Mouse (Mus musculus) kidney, embryonic 14.5 days (tissue): ENCODE results near the gene Phc1. TPM values are rescaled to one million over a fixed set of nuclear protein-coding genes. Genes with fewer than 3 reads are reported as not detected.

ENCODE experiments used
- ATAC-seq: fragments of 200-750 bp; cut with Nextera tagmentation; 2 replicates; pipeline ENCODE4 v1.8.0; 2017; ENCODE audit warnings: moderate number of reproducible peaks, mild to moderate bottlenecking, moderate TSS enrichment, moderate library complexity; ENCODE audit not compliant: low FRiP score, low TSS enrichment
- H3K27ac ChIP-seq: fragments of 300-500 bp; sonication (generic); 2 replicates; pipeline ENCODE4 v1.5.1; 2014; ENCODE audit warnings: low read depth, mild to moderate bottlenecking, low read length, moderate library complexity, mixed read lengths
- H3K27me3 ChIP-seq: fragments of 300-500 bp; sonication (generic); 2 replicates; pipeline ENCODE4 v1.6.1; 2014; ENCODE audit warnings: mild to moderate bottlenecking, low read length; ENCODE audit not compliant: control insufficient read depth, insufficient read depth
- H3K36me3 ChIP-seq: fragments of 300-500 bp; sonication (generic); 2 replicates; pipeline ENCODE4 v1.6.1; 2014; ENCODE audit warnings: low read length, mixed read lengths; ENCODE audit not compliant: control insufficient read depth, insufficient read depth
- H3K4me1 ChIP-seq: fragments of 300-500 bp; sonication (generic); 2 replicates; pipeline ENCODE4 v1.6.1; 2014; ENCODE audit warnings: low read length, mixed read lengths; ENCODE audit not compliant: control insufficient read depth, insufficient read depth
- H3K4me2 ChIP-seq: fragments of 300-500 bp; sonication (generic); replicated peaks from 2 replicates; pipeline ENCODE4 v1.6.1; 2014; ENCODE audit warnings: low read depth, mild to moderate bottlenecking, low read length
- H3K4me3 ChIP-seq: fragments of 300-500 bp; sonication (generic); 2 replicates; pipeline ENCODE4 v1.5.1; 2014; ENCODE audit warnings: mild to moderate bottlenecking, low read length
- H3K9ac ChIP-seq: fragments of 300-500 bp; sonication (generic); 2 replicates; pipeline ENCODE4 v1.6.1; 2014; ENCODE audit warnings: low read depth, mild to moderate bottlenecking, low read length, moderate library complexity
- H3K9me3 ChIP-seq: fragments of 300-500 bp; sonication (generic); 2 replicates; pipeline ENCODE4 v1.6.1; 2016; ENCODE audit warnings: low read length; ENCODE audit not compliant: control insufficient read depth
- WGBS: fragments of 180-500 bp; shearing (Covaris S2); extraction: QIAGEN DNeasy Blood & Tissue Kit; methylation state at CpG from one replicate; pipeline ENCODE4 v1.1.7; 2014; 5-methylcytosine and 5-hydroxymethylcytosine counted together
- polyA plus RNA-seq: library from polyadenylated mRNA; unstranded; fragments of >200 nt; fragmentation: Nextera tagmentation; extraction: Ambion mirVana; gene quantifications from 2 replicates; pipeline ENCODE4 v1.2.1, GENCODE M21; 2014

Gene Phc1
- polyA plus RNA-seq, 1 experiment from 2014 or later: 29.4 TPM

GRCm38 (mm10) chr6:122284304-122284703 lies 56.1 kb downstream of the Phc1 start:
- 83% methylated on average over 4 of the region's 4 CpGs for WGBS
- H3K4me3 ChIP-seq: no peak overlapping the region

GRCm38 (mm10) chr6:122283429-122283828 lies 56.9 kb downstream of the Phc1 start:
- WGBS: 87% methylated on average over 2 of the region's 2 CpGs

More at GRCm38 (mm10) chr6:122284304-122284703, 56.1 kb downstream of the Phc1 start:
- no peak overlapping the region for H3K27ac ChIP-seq
- H3K36me3 ChIP-seq: no peaks in the 10 kb centered on the region
- H3K4me2 ChIP-seq: no peak overlapping the region
- no peaks in the 10 kb centered on the region for H3K4me1 ChIP-seq
- ATAC-seq: no peak
- H3K9ac ChIP-seq: no peak overlapping the region
- H3K9me3 ChIP-seq: no peaks in the 10 kb centered on the region
- H3K27me3 ChIP-seq: no peaks in the 10 kb centered on the region

GRCm38 (mm10) chr6:122282782-122283181 lies 57.6 kb downstream of the Phc1 start, which contains the start of gene Klrg1:
Gene Klrg1 (minus strand): TSS chr6:122282882.
- Histone ChIP-seq H3K9ac (no peak within 1 kb of the TSS), H3K4me1 (no peaks in the 10 kb centered on the region), H3K27me3 (no peaks in the 10 kb centered on the region), H3K36me3 (no peaks in the 10 kb centered on the region), H3K4me2 (no peak within 1 kb of the TSS), H3K9me3 (no peaks in the 10 kb centered on the region), H3K4me3 (no peak within 1 kb of the TSS), H3K27ac (no peak within 1 kb of the TSS)
- 78% methylated on average over 6 of the region's 6 CpGs for WGBS
- no peak for ATAC-seq

More at GRCm38 (mm10) chr6:122283429-122283828, 56.9 kb downstream of the Phc1 start:
- Histone ChIP-seq H3K9ac (no peak overlapping the region), H3K27me3 (no peaks in the 10 kb centered on the region), H3K27ac (no peak overlapping the region), H3K4me2 (no peak overlapping the region), H3K4me1 (no peaks in the 10 kb centered on the region), H3K9me3 (no peaks in the 10 kb centered on the region), H3K36me3 (no peaks in the 10 kb centered on the region), H3K4me3 (no peak overlapping the region)
- no peak for ATAC-seq

- ATAC-seq: no peak
- Histone ChIP-seq H3K4me1 (no peaks in the 10 kb centered on the region), H3K9ac (no peak overlapping the region), H3K4me2 (no peak overlapping the region), H3K27ac (no peak overlapping the region), H3K27me3 (no peaks in the 10 kb centered on the region), H3K4me3 (no peak overlapping the region), H3K9me3 (no peaks in the 10 kb centered on the region), H3K36me3 (no peaks in the 10 kb centered on the region)
- WGBS: 88% methylated on average over 7 of the region's 7 CpGs
These were observed 63.8 kb downstream of the Phc1 start for GRCm38 (mm10) chr6:122276565-122276964.

GRCm38 (mm10) chr6:122274546-122274945 lies 65.8 kb downstream of the Phc1 start:
- Histone ChIP-seq H3K9ac (no peak overlapping the region), H3K36me3 (no peaks in the 10 kb centered on the region), H3K27me3 (no peaks in the 10 kb centered on the region), H3K27ac (no peak overlapping the region), H3K4me3 (no peak overlapping the region), H3K4me2 (no peak overlapping the region), H3K9me3 (no peaks in the 10 kb centered on the region), H3K4me1 (no peaks in the 10 kb centered on the region)
- 73% methylated on average over 5 of the region's 5 CpGs for WGBS
- no peak for ATAC-seq

- no peak overlapping the region for H3K9ac ChIP-seq
These were observed 70.2 kb downstream of the Phc1 start for GRCm38 (mm10) chr6:122270152-122270551.

GRCm38 (mm10) chr6:122269170-122269569 lies 71.2 kb downstream of the Phc1 start:
- H3K4me2 ChIP-seq: no peak overlapping the region
- no peaks in the 10 kb centered on the region for H3K27me3 ChIP-seq
- no peaks in the 10 kb centered on the region for H3K4me1 ChIP-seq
- H3K9me3 ChIP-seq: no peaks in the 10 kb centered on the region
- no peak for ATAC-seq
- H3K36me3 ChIP-seq: no peaks in the 10 kb centered on the region
- no peak overlapping the region for H3K27ac ChIP-seq
- 66% methylated on average over 4 of the region's 4 CpGs for WGBS
- H3K9ac ChIP-seq: no peak overlapping the region
- H3K4me3 ChIP-seq: no peak overlapping the region

More at GRCm38 (mm10) chr6:122270152-122270551, 70.2 kb downstream of the Phc1 start:
- H3K4me2 ChIP-seq: no peak overlapping the region
- no peaks in the 10 kb centered on the region for H3K9me3 ChIP-seq
- no peak overlapping the region for H3K27ac ChIP-seq
- H3K4me3 ChIP-seq: no peak overlapping the region
- no peaks in the 10 kb centered on the region for H3K27me3 ChIP-seq
- 61% methylated on average over 11 of the region's 11 CpGs for WGBS
- H3K4me1 ChIP-seq: no peaks in the 10 kb centered on the region
- no peak for ATAC-seq
- no peaks in the 10 kb centered on the region for H3K36me3 ChIP-seq

GRCm38 (mm10) chr6:122268561-122268960 lies 71.8 kb downstream of the Phc1 start:
- 70% methylated on average over 3 of the region's 3 CpGs for WGBS
- Histone ChIP-seq H3K9me3 (no peaks in the 10 kb centered on the region), H3K4me2 (no peak overlapping the region), H3K27me3 (no peaks in the 10 kb centered on the region), H3K4me3 (no peak overlapping the region), H3K27ac (no peak overlapping the region), H3K9ac (no peak overlapping the region), H3K36me3 (no peaks in the 10 kb centered on the region), H3K4me1 (no peaks in the 10 kb centered on the region)
- ATAC-seq: no peak
